Mouse (Mus musculus): ENCODE data around the gene Foxo3. TPM values are rescaled to one million over a fixed set of nuclear protein-coding genes. Genes with fewer than 3 reads are reported as not detected.

Gene Foxo3
- polyA plus RNA-seq, 1 experiment, result 76.6 TPM

DNA sequence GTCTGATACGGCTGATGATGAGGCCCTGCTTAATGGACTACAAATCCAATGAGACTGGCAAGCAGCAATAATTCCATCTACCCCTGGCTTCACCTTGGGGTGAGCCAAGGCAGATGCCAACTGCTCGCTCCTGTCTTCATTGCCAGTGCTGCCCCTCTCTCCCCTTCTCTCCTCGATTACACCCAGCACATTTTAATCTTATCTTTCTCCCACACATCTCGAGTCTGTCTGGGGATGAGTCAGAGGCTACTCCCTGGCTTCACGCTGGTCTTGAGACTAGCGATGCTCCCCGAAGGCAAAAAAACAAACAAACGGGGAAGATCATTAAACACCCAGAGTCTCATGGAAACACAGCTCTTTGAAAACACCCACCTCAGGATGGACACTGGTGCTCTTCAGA, 16.0 kb downstream of the Foxo3 start:
- 91% methylated on average over 8 of the region's 8 CpGs for WGBS
- H3K27ac ChIP-seq (ENCODE audit: control insufficient read depth, insufficient read depth, low read length), result no peak overlapping the region

GRCm38 (mm10) chr10:42259602-42260001, 17.0 kb downstream of the Foxo3 start:
- H3K4me3 ChIP-seq (ENCODE audit: control insufficient read depth, insufficient read depth, low read length), result no peak overlapping the region
- H3K27ac ChIP-seq (ENCODE audit: control insufficient read depth, insufficient read depth, low read length), result no peak overlapping the region
- H3K4me1 ChIP-seq (replicated peaks; ENCODE audit: control insufficient read depth, insufficient read depth, low read length), result 0 out of 2 replicates have a peak, but pooled peaks cover 6% of the 10 kb centered on the region
- H3K36me3 ChIP-seq (ENCODE audit: control insufficient read depth, insufficient read depth, low read length), result no peaks in the 10 kb centered on the region
- 92% methylated on average over 4 of the region's 4 CpGs for WGBS
- no peak for DNase-seq
- no peaks in the 10 kb centered on the region for H3K27me3 ChIP-seq (ENCODE audit: control insufficient read depth, insufficient read depth, low read length)
- TF ChIP-seq POLR2A (IDR thresholded peaks at IDR 0.05; ENCODE audit: control insufficient read depth, extremely low read depth, insufficient read depth, low read length, poor library complexity), result no peak
- no peak for TF ChIP-seq CTCF (IDR thresholded peaks at IDR 0.05; ENCODE audit: borderline replicate concordance, control insufficient read depth, extremely low read depth, insufficient read depth, low read length, poor library complexity)

More for the DNA sequence above, 16.0 kb downstream of the Foxo3 start:
- TF ChIP-seq POLR2A (IDR thresholded peaks at IDR 0.05; ENCODE audit: control insufficient read depth, extremely low read depth, insufficient read depth, low read length, poor library complexity) (no peak), CTCF (IDR thresholded peaks at IDR 0.05; ENCODE audit: borderline replicate concordance, control insufficient read depth, extremely low read depth, insufficient read depth, low read length, poor library complexity) (no peak)
- H3K4me1 ChIP-seq (replicated peaks; ENCODE audit: control insufficient read depth, insufficient read depth, low read length), result 0 out of 2 replicates have a peak, but pooled peaks cover 6% of the 10 kb centered on the region
- peaks cover 6% of the 10 kb centered on the region for H3K36me3 ChIP-seq (ENCODE audit: control insufficient read depth, insufficient read depth, low read length)
- no peaks in the 10 kb centered on the region for H3K27me3 ChIP-seq (ENCODE audit: control insufficient read depth, insufficient read depth, low read length)
- DNase-seq, result no peak
- H3K4me3 ChIP-seq (ENCODE audit: control insufficient read depth, insufficient read depth, low read length), result no peak overlapping the region

DNA sequence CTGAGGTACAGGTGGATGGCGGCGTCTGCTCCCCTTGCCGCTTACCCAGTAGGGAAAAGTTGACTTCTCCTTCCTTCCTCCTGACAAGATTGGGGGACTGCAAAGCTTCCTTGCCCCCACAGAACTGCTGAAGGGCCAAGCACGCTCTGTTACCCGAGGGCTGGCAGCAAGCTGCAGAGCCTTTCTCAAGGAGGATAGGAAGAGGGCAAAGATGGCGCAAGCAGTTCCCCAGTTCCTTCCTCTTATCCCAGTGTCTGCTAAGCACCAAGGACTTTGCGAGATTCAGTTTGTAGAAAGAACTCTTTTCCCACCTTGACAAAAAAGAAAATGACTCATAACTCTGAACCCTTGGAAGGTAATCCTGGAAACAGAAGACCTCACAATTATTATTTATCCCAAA, 18.6 kb downstream of the Foxo3 start:
- TF ChIP-seq POLR2A (IDR thresholded peaks at IDR 0.05; ENCODE audit: control insufficient read depth, extremely low read depth, insufficient read depth, low read length, poor library complexity), result no peak
- no peak for TF ChIP-seq CTCF (IDR thresholded peaks at IDR 0.05; ENCODE audit: borderline replicate concordance, control insufficient read depth, extremely low read depth, insufficient read depth, low read length, poor library complexity)
- Histone ChIP-seq H3K4me3 (ENCODE audit: control insufficient read depth, insufficient read depth, low read length) (no peak overlapping the region), H3K27ac (ENCODE audit: control insufficient read depth, insufficient read depth, low read length) (no peak overlapping the region), H3K27me3 (ENCODE audit: control insufficient read depth, insufficient read depth, low read length) (no peaks in the 10 kb centered on the region), H3K4me1 (replicated peaks; ENCODE audit: control insufficient read depth, insufficient read depth, low read length) (0 out of 2 replicates have a peak, but pooled peaks cover 6% of the 10 kb centered on the region), H3K36me3 (ENCODE audit: control insufficient read depth, insufficient read depth, low read length) (no peaks in the 10 kb centered on the region)
- WGBS, result 95% methylated on average over 7 of the region's 7 CpGs
- DNase-seq, result no peak

GRCm38 (mm10) chr10:42254788-42255187, 21.8 kb downstream of the Foxo3 start:
- H3K27ac ChIP-seq (ENCODE audit: control insufficient read depth, insufficient read depth, low read length), result no peak overlapping the region
- H3K27me3 ChIP-seq (ENCODE audit: control insufficient read depth, insufficient read depth, low read length), result no peaks in the 10 kb centered on the region
- no peaks in the 10 kb centered on the region for H3K36me3 ChIP-seq (ENCODE audit: control insufficient read depth, insufficient read depth, low read length)
- H3K4me1 ChIP-seq (replicated peaks; ENCODE audit: control insufficient read depth, insufficient read depth, low read length), result 0 out of 2 replicates have a peak, but pooled peaks cover 6% of the 10 kb centered on the region
- no peak overlapping the region for H3K4me3 ChIP-seq (ENCODE audit: control insufficient read depth, insufficient read depth, low read length)
- no peak for TF ChIP-seq CTCF (IDR thresholded peaks at IDR 0.05; ENCODE audit: borderline replicate concordance, control insufficient read depth, extremely low read depth, insufficient read depth, low read length, poor library complexity)
- TF ChIP-seq POLR2A (IDR thresholded peaks at IDR 0.05; ENCODE audit: control insufficient read depth, extremely low read depth, insufficient read depth, low read length, poor library complexity), result no peak
- 97% methylated on average over 5 of the region's 5 CpGs for WGBS
- DNase-seq, result no peak

- no peak overlapping the region for H3K4me3 ChIP-seq (ENCODE audit: control insufficient read depth, insufficient read depth, low read length)
- no peak for TF ChIP-seq POLR2A (IDR thresholded peaks at IDR 0.05; ENCODE audit: control insufficient read depth, extremely low read depth, insufficient read depth, low read length, poor library complexity)
- no peak for TF ChIP-seq CTCF (IDR thresholded peaks at IDR 0.05; ENCODE audit: borderline replicate concordance, control insufficient read depth, extremely low read depth, insufficient read depth, low read length, poor library complexity)
- 0 out of 2 replicates have a peak, but pooled peaks cover 2% of the 10 kb centered on the region for H3K4me1 ChIP-seq (replicated peaks; ENCODE audit: control insufficient read depth, insufficient read depth, low read length)
- no peak overlapping the region for H3K27ac ChIP-seq (ENCODE audit: control insufficient read depth, insufficient read depth, low read length)
- no peaks in the 10 kb centered on the region for H3K27me3 ChIP-seq (ENCODE audit: control insufficient read depth, insufficient read depth, low read length)
- 88% methylated on average over 8 of the region's 8 CpGs for WGBS
- H3K36me3 ChIP-seq (ENCODE audit: control insufficient read depth, insufficient read depth, low read length), result no peaks in the 10 kb centered on the region; the same call in 1 of the 2 replicates
- DNase-seq, result no peak
Measured at GRCm38 (mm10) chr10:42251749-42252323, 24.7 kb downstream of the Foxo3 start.

GRCm38 (mm10) chr10:42251203-42251602, 25.4 kb downstream of the Foxo3 start:
- Histone ChIP-seq H3K27ac (ENCODE audit: control insufficient read depth, insufficient read depth, low read length) (no peak overlapping the region), H3K4me1 (replicated peaks; ENCODE audit: control insufficient read depth, insufficient read depth, low read length) (0 out of 2 replicates have a peak, but pooled peaks cover 6% of the 10 kb centered on the region), H3K36me3 (ENCODE audit: control insufficient read depth, insufficient read depth, low read length) (no peaks in the 10 kb centered on the region; the same call in 1 of the 2 replicates), H3K27me3 (ENCODE audit: control insufficient read depth, insufficient read depth, low read length) (no peaks in the 10 kb centered on the region), H3K4me3 (ENCODE audit: control insufficient read depth, insufficient read depth, low read length) (no peak overlapping the region)
- WGBS, result 86% methylated on average over 7 of the region's 7 CpGs
- no peak for DNase-seq
- TF ChIP-seq POLR2A (IDR thresholded peaks at IDR 0.05; ENCODE audit: control insufficient read depth, extremely low read depth, insufficient read depth, low read length, poor library complexity) (no peak), CTCF (IDR thresholded peaks at IDR 0.05; ENCODE audit: borderline replicate concordance, control insufficient read depth, extremely low read depth, insufficient read depth, low read length, poor library complexity) (no peak)
